Mouse (Mus musculus) heart, postnatal 0 days (tissue): ENCODE results near the gene Sptssb. TPM values are rescaled to one million over a fixed set of nuclear protein-coding genes. Genes with fewer than 3 reads are reported as not detected.
A peak's percentile ranks its signal among the peaks of the same experiment; 100 is the strongest.

ENCODE experiments used
- ATAC-seq: fragments of 200-750 bp; cut with Nextera tagmentation; 2 replicates; pipeline ENCODE4 v1.8.0; 2017; ENCODE audit warnings: low read depth, moderate number of reproducible peaks, moderate library complexity; ENCODE audit not compliant: insufficient read depth
- DNase-seq: peaks from one replicate; pipeline ENCODE4 v3.0.0-alpha.2; 2016; ENCODE audit warnings: low spot score
- H3K27ac ChIP-seq: fragments of 300-500 bp; sonication (generic); 2 replicates; pipeline ENCODE4 v1.5.1; 2014; ENCODE audit warnings: low read depth, mild to moderate bottlenecking
- H3K27me3 ChIP-seq: fragments of 300-500 bp; sonication (generic); 2 replicates; pipeline ENCODE4 v1.6.1; 2014; ENCODE audit warnings: low read length, mixed read lengths; ENCODE audit not compliant: control insufficient read depth, insufficient read depth
- H3K36me3 ChIP-seq: fragments of 300-500 bp; sonication (generic); replicated peaks from 2 replicates; pipeline ENCODE4 v1.6.1; 2014; ENCODE audit warnings: low read length, mixed read lengths; ENCODE audit not compliant: control insufficient read depth, insufficient read depth
- H3K4me1 ChIP-seq: fragments of 300-500 bp; sonication (generic); 2 replicates; pipeline ENCODE4 v1.6.1; 2014; ENCODE audit warnings: antibody characterized with exemption; ENCODE audit not compliant: control insufficient read depth, insufficient read depth
- H3K4me2 ChIP-seq: fragments of 300-500 bp; sonication (generic); 2 replicates; pipeline ENCODE4 v1.6.1; 2014; ENCODE audit warnings: low read depth, mild to moderate bottlenecking, low read length, moderate library complexity
- H3K4me3 ChIP-seq: fragments of 300-500 bp; sonication (generic); 2 replicates; pipeline ENCODE4 v1.5.1; 2014; ENCODE audit warnings: low read depth, low read length
- H3K9ac ChIP-seq: fragments of 300-500 bp; sonication (generic); replicated peaks from 2 replicates; pipeline ENCODE4 v1.6.1; 2014; ENCODE audit warnings: low read depth, low read length, mixed read lengths
- H3K9me3 ChIP-seq: fragments of 300-500 bp; sonication (generic); replicated peaks from 2 replicates; pipeline ENCODE4 v1.6.1; 2016; ENCODE audit warnings: low read length; ENCODE audit not compliant: control insufficient read depth
- CTCF ChIP-seq: IDR thresholded peaks from 2 replicates; pipeline ENCODE4 v1.5.1; 2016; ENCODE audit warnings: antibody characterized with exemption, control low read depth, low read depth
- EP300 ChIP-seq: IDR thresholded peaks from 2 replicates; pipeline ENCODE4 v1.6.1; 2016; ENCODE audit warnings: antibody characterized with exemption, low read depth
- WGBS: fragments of 180-500 bp; shearing (Covaris S2); extraction: QIAGEN DNeasy Blood & Tissue Kit; methylation state at CpG from one replicate; pipeline ENCODE4 v1.1.7; 2014; 5-methylcytosine and 5-hydroxymethylcytosine counted together
- polyA plus RNA-seq: library from polyadenylated mRNA; unstranded; fragments of >200 nt; fragmentation: Nextera tagmentation; extraction: Ambion mirVana; gene quantifications from 2 replicates; pipeline ENCODE4 v1.2.1, GENCODE M21; 2015
- total RNA-seq: library from RNA; depleted of rRNA; stranded (reverse); fragments of >200 nt; gene quantifications from 2 replicates; pipeline ENCODE4 v1.2.3, GENCODE M21; 2014; ENCODE audit warnings: low replicate concordance

Gene Sptssb
- total and polyA plus RNA-seq, 2 experiments from 2014 or later = 28.7 TPM; not detected in 1

DNA sequence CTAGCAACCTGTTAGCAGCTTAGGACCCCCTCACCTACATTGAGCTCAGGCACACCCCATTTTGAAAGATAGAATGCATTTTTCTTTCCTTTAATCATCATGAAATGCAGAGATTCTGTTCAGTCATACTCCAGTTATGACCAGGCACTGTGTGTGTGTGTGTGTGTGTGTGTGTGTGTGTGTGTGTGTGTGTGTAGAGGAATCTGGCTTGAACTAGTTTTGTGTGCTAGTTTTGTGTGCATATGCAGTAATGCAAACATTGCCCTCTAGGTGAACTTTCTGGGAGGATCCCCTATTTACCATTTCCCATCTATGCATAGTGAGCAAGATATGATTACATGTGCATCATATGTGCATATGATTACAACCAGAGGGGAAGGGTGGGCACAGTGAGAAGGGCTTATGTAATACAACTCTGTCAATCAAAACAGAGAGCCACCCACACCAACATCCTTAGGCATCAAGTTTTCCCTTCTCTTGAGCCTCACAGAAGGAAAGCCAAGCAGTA, 42.2 kb upstream of the Sptssb start:
- no peaks in the 10 kb centered on the region for H3K27me3 ChIP-seq
- H3K36me3 ChIP-seq = no peaks in the 10 kb centered on the region
- H3K4me3 ChIP-seq = no peak overlapping the region
- TF ChIP-seq EP300 (no peak), CTCF (no peak)
- H3K4me2 ChIP-seq = no peak overlapping the region
- H3K4me1 ChIP-seq = peaks cover 7% of the 10 kb centered on the region; the same call in 1 of the 2 replicates
- H3K9ac ChIP-seq = no peak overlapping the region
- ATAC-seq (no peak), DNase-seq (no peak)
- no peaks in the 10 kb centered on the region for H3K9me3 ChIP-seq
- no peak overlapping the region for H3K27ac ChIP-seq

- DNase-seq (no peak), ATAC-seq (no peak)
- peaks cover 7% of the 10 kb centered on the region; the same call in 1 of the 2 replicates for H3K4me1 ChIP-seq
- no peaks in the 10 kb centered on the region for H3K27me3 ChIP-seq
- H3K27ac ChIP-seq = no peak overlapping the region
- H3K9ac ChIP-seq = no peak overlapping the region
- H3K4me2 ChIP-seq = no peak overlapping the region
- no peaks in the 10 kb centered on the region for H3K36me3 ChIP-seq
- H3K4me3 ChIP-seq = no peak overlapping the region
- no peaks in the 10 kb centered on the region for H3K9me3 ChIP-seq
- 41% methylated on average over 5 of the region's 5 CpGs for WGBS
- no peak for TF ChIP-seq CTCF
- TF ChIP-seq EP300 = no peak
Observed at GRCm38 (mm10) chr3:69900335-69900734, 40.6 kb upstream of the Sptssb start.

- TF ChIP-seq CTCF (peak; percentile 48), EP300 (no peak)
- H3K9ac ChIP-seq = no peak overlapping the region
- H3K4me1 ChIP-seq = peaks cover 7% of the 10 kb centered on the region; the same call in 1 of the 2 replicates
- H3K4me2 ChIP-seq = no peak overlapping the region
- ATAC-seq (no peak), DNase-seq (no peak)
- 63% methylated on average over 7 of the region's 8 CpGs for WGBS
- no peak overlapping the region for H3K4me3 ChIP-seq
- no peaks in the 10 kb centered on the region for H3K27me3 ChIP-seq
- H3K9me3 ChIP-seq = no peaks in the 10 kb centered on the region
- H3K36me3 ChIP-seq = no peaks in the 10 kb centered on the region
- no peak overlapping the region for H3K27ac ChIP-seq
Observed at GRCm38 (mm10) chr3:69897917-69898594, 38.3 kb upstream of the Sptssb start.

DNA sequence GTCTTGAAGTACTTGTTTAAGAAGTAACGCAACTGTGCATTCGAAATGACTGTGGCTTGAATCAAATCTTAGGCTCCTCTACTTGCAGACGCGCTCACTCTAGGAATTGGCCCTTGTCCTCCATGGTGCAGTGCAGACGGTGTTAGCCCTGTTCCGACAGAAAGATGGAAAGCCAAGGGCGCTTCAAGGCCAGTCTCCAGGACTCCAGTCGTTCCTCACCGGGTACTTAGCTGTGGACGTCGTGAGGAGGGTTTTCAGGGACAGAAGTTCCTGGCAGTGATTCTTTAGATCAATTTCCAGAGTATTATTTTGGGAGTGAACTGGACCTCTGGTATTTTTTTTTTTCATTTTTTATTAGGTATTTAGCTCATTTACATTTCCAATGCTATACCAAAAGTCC, 35.8 kb upstream of the Sptssb start:
- no peak overlapping the region for H3K27ac ChIP-seq
- no peaks in the 10 kb centered on the region for H3K4me1 ChIP-seq
- no peak overlapping the region for H3K4me2 ChIP-seq
- H3K27me3 ChIP-seq = no peaks in the 10 kb centered on the region
- DNase-seq (no peak), ATAC-seq (no peak)
- WGBS = 86% methylated on average over 11 of the region's 11 CpGs
- H3K36me3 ChIP-seq = no peaks in the 10 kb centered on the region
- no peaks in the 10 kb centered on the region for H3K9me3 ChIP-seq
- H3K4me3 ChIP-seq = no peak overlapping the region
- TF ChIP-seq EP300 (no peak), CTCF (no peak)
- no peak overlapping the region for H3K9ac ChIP-seq

- 66% methylated on average over 9 of the region's 9 CpGs for WGBS
Observed at GRCm38 (mm10) chr3:69892187-69893094, 32.7 kb upstream of the Sptssb start.

More at GRCm38 (mm10) chr3:69892187-69893094, 32.7 kb upstream of the Sptssb start:
- no peak overlapping the region for H3K9ac ChIP-seq
- no peaks in the 10 kb centered on the region for H3K36me3 ChIP-seq
- TF ChIP-seq EP300 (no peak), CTCF (no peak)
- H3K4me2 ChIP-seq = no peak overlapping the region
- no peaks in the 10 kb centered on the region for H3K27me3 ChIP-seq
- no peak overlapping the region for H3K27ac ChIP-seq
- no peak overlapping the region for H3K4me3 ChIP-seq
- ATAC-seq = no peak
- no peaks in the 10 kb centered on the region for H3K9me3 ChIP-seq
- H3K4me1 ChIP-seq = no peaks in the 10 kb centered on the region
- DNase-seq = no peak
